Mouse (Mus musculus) macrophage (primary cell): ENCODE results near the gene Sh3glb1. TPM values are rescaled to one million over a fixed set of nuclear protein-coding genes. Genes with fewer than 3 reads are reported as not detected.

ENCODE experiments used
- H3K27ac ChIP-seq: fragments of 350-480 bp; formaldehyde crosslinking; 2 replicates; pipeline ENCODE4 v1.9.0; 2021
- H3K36me3 ChIP-seq: fragments of 350-480 bp; formaldehyde crosslinking; 2 replicates; pipeline ENCODE4 v1.9.0; 2021; ENCODE audit errors: inconsistent target
- H3K4me3 ChIP-seq: fragments of 350-480 bp; formaldehyde crosslinking; 2 replicates; pipeline ENCODE4 v1.9.0; 2021; ENCODE audit errors: inconsistent target
- H3K79me2 ChIP-seq: fragments of 350-480 bp; formaldehyde crosslinking; 2 replicates; pipeline ENCODE4 v1.9.0; 2021; ENCODE audit errors: inconsistent target
- WGBS: methylation state at CpG from one replicate; pipeline ENCODE4 v1.1.7; 2026; ENCODE audit warnings: inconsistent platforms; ENCODE audit not compliant: missing documents; 5-methylcytosine and 5-hydroxymethylcytosine counted together
- polyA plus RNA-seq: library from polyadenylated mRNA; stranded (reverse); fragments of 250-400 nt; gene quantifications from 3 replicates; pipeline ENCODE4 v1.2.4, GENCODE M21; 2018; ENCODE audit warnings: inconsistent platforms

Sh3glb1 gene
- polyA plus RNA-seq, 1 experiment from 2014 or later = 482 TPM

DNA sequence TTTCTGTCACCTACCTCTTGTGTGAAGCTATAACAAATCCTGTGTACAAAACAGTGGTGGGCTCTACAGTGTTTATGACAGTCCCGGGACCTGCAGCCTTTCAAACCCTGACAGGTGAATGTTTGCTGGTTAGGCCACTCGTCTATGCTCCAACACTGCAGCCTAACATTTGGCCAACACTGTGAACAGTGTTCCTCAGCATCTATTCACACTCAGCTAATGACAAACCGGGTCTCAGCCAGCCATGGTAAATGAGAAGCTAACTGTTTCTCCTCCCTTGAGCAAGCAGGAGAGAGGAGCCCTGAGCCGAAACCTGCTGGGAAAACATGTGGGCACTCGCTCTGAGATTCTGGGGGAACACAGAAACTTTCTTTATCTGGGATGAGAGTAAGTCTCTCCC, 84.9 kb downstream of the Sh3glb1 start:
- Histone ChIP-seq H3K27ac (no peak overlapping the region), H3K36me3 (no peaks in the 10 kb centered on the region), H3K79me2 (no peaks in the 10 kb centered on the region), H3K4me3 (no peak overlapping the region)
- 95% methylated on average over 5 of the region's 5 CpGs for WGBS

Other genes starting within 250 kb of the Sh3glb1 start
- gene Hs2st1, start 150.2 kb downstream of the Sh3glb1 start, polyA plus RNA-seq = 14.6 to 16.6 TPM (median 16.5 TPM) in 3 replicates
- gene Selenof, start 150.0 kb downstream of the Sh3glb1 start, polyA plus RNA-seq = 374 to 535 TPM (median 384 TPM) in 3 replicates
- gene Clca3a1, start 40.6 kb upstream of the Sh3glb1 start, polyA plus RNA-seq = not detected in 3 replicates
- not detected in 3 replicates for gene Clca3a2, start 99.2 kb upstream of the Sh3glb1 start, polyA plus RNA-seq
- gene Clca3b, start 129.0 kb upstream of the Sh3glb1 start, polyA plus RNA-seq = not detected in 3 replicates
- not detected in 3 replicates for gene Clca4b, start 212.2 kb upstream of the Sh3glb1 start, polyA plus RNA-seq